Comparison of ENCODE assay signal across 11 mouse cellular contexts in the genomic region with DNA sequence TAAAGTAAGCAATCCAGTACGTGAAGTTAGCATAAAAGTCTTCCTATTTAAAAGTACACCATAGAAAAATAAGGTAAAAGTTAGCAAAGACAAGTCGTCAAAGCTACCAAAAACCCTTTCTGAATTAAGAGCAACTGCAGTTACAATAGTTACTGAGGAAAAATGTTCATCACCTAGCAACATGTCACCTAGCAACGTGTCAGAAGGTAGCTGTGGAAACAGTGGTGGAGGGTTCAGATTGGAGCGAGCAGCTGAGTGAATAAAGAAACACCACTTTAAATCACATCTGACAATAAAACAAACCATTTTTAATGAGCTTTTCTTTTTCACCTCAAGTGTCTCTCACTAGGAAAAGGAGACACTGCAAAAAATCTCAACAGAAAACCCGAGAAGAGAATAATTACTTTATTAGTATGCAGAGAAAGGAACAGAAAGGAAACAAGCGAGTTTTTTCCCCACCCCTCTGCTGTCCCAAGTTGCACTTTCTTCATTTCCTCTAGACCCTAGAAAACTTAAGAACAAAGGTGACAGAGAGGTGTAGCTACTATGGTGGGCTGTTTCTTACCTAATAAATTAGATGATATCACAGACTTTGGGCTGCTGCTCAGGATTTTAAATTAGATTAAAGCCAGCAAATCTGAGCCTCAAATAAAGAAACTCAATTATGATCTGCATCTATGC.
DNase-seq lines count a peak whose midpoint lies in the region; ATAC-seq lines count a peak whose summit lies in the region.
"Had no signal": no experiment of that assay in that cellular context is flagged by ENCODE, and none has a peak within 500 bp of the region (broad histone marks: within the 10 kb centered on the region; RNA-seq: fewer than 3 reads in every experiment).

No protein-coding gene starts in this region.

- peak overlapping the region; percentile 28; the same call in 1 of the 2 replicates for H3K4me2 ChIP-seq in hindbrain, embryonic 16.5 days (ENCODE audit: low read length)
- H3K4me2 ChIP-seq in midbrain, embryonic 16.5 days (ENCODE audit: low read length): 0 out of 2 replicates have a peak overlapping the region, but pooled peaks have one; percentile 23

- H3K27me3 ChIP-seq in hindbrain, embryonic 16.5 days (replicated peaks; ENCODE audit: control insufficient read depth, insufficient read depth, low read length): no peaks in the 10 kb centered on the region
- no peaks in the 10 kb centered on the region for H3K27me3 ChIP-seq in midbrain, embryonic 16.5 days (ENCODE audit: control insufficient read depth, insufficient read depth, low read depth, low read length)

- H3K9ac ChIP-seq in hindbrain, embryonic 16.5 days (ENCODE audit: low read depth, low read length): no peak overlapping the region
- 0 out of 2 replicates have a peak overlapping the region, but pooled peaks have one; percentile 6 for H3K9ac ChIP-seq in midbrain, embryonic 16.5 days (ENCODE audit: low read depth, low read length)

- ATAC-seq in hindbrain, embryonic 16.5 days: peak; percentile 97
- ATAC-seq in midbrain, embryonic 16.5 days: peak; percentile 98

- peaks cover 3% of the 10 kb centered on the region; the same call in 1 of the 2 replicates for H3K4me1 ChIP-seq in hindbrain, embryonic 16.5 days (ENCODE audit: control insufficient read depth, insufficient read depth, low read depth, low read length)
- peaks cover 7% of the 10 kb centered on the region for H3K4me1 ChIP-seq in midbrain, embryonic 16.5 days (ENCODE audit: control insufficient read depth, insufficient read depth, low read length)

- 14% methylated on average over 6 of the region's 6 CpGs for WGBS in hindbrain, embryonic 16.5 days
- 9% methylated on average over 6 of the region's 6 CpGs for WGBS in midbrain, embryonic 16.5 days

- H3K36me3 ChIP-seq in hindbrain, embryonic 16.5 days (ENCODE audit: control insufficient read depth, insufficient read depth, low read length): no peaks in the 10 kb centered on the region
- no peaks in the 10 kb centered on the region for H3K36me3 ChIP-seq in midbrain, embryonic 16.5 days (ENCODE audit: control insufficient read depth, insufficient read depth, low read length)

- DNase-seq in R1 (ENCODE audit: low read depth, low spot score): peak; percentile 26
- DNase-seq in embryo, embryonic 9.5 days (ENCODE audit: extremely low spot score): peak; percentile 39
- no peak for DNase-seq in lung, postnatal 36 days
- DNase-seq in adipocyte (ENCODE audit: low spot score): no peak
- no peak for DNase-seq in cerebellum, adult 9-10 months
- no peak for DNase-seq in spleen, adult 18-20 months

- H3K27ac ChIP-seq in hindbrain, embryonic 16.5 days (ENCODE audit: low read depth, low read length): no peak overlapping the region
- H3K27ac ChIP-seq in midbrain, embryonic 16.5 days (ENCODE audit: low read length): peak overlapping the region; percentile 38; the same call in 1 of the 2 replicates
- H3K27ac ChIP-seq: left cerebral cortex, adult 2 months; macrophage had no signal

- no peak overlapping the region for H3K4me3 ChIP-seq in hindbrain, embryonic 16.5 days (ENCODE audit: low read length)
- H3K4me3 ChIP-seq in midbrain, embryonic 16.5 days (ENCODE audit: low read depth, low read length): no peak overlapping the region
- H3K4me3 ChIP-seq: erythroblast, embryonic 14.5 days; left cerebral cortex, adult 2 months had no signal

- no peaks in the 10 kb centered on the region for H3K9me3 ChIP-seq in hindbrain, embryonic 16.5 days (ENCODE audit: control insufficient read depth, low read length)
- no peaks in the 10 kb centered on the region for H3K9me3 ChIP-seq in midbrain, embryonic 16.5 days (replicated peaks; ENCODE audit: control insufficient read depth, low read length, poor library complexity, severe bottlenecking)

Comparison
In these comparisons a context has a peak if more than half of its experiments do, and no peak if none do; other contexts are left out.
1. DNase-seq: peak in R1 (single experiment) and embryo, embryonic 9.5 days (single experiment); none in lung, postnatal 36 days (single experiment), adipocyte (single experiment), cerebellum, adult 9-10 months (single experiment) and spleen, adult 18-20 months (0 of 2).